ENCODE assay signal across 30 mouse cellular contexts in genomic region chr17:64084751-64085150, GRCm38 (mm10).
"Had no signal": no experiment of that assay in that cellular context is flagged by ENCODE, and none has a peak within 500 bp of the region (broad histone marks: within the 10 kb centered on the region; RNA-seq: fewer than 3 reads in every experiment).

No protein-coding gene starts in this region.

- H3K4me1 ChIP-seq: limb, embryonic 10.5 days; limb, embryonic 12.5 days; limb, embryonic 13.5 days; limb, embryonic 15.5 days; liver, embryonic 12.5 days; liver, embryonic 13.5 days; liver, embryonic 15.5 days; lung, embryonic 15.5 days; midbrain, embryonic 10.5 days; midbrain, embryonic 12.5 days; midbrain, embryonic 13.5 days; midbrain, embryonic 15.5 days; neural tube, embryonic 12.5 days; neural tube, embryonic 13.5 days had no signal

- H3K4me2 ChIP-seq: limb, embryonic 12.5 days; limb, embryonic 13.5 days; limb, embryonic 15.5 days; liver, embryonic 11.5 days; liver, embryonic 12.5 days; liver, embryonic 13.5 days; liver, embryonic 15.5 days; lung, embryonic 14.5 days; lung, embryonic 15.5 days; midbrain, embryonic 12.5 days; midbrain, embryonic 13.5 days; midbrain, embryonic 15.5 days; neural tube, embryonic 12.5 days; neural tube, embryonic 13.5 days had no signal

- H3K9ac ChIP-seq: limb, embryonic 12.5 days; limb, embryonic 13.5 days; limb, embryonic 15.5 days; liver, embryonic 12.5 days; liver, embryonic 13.5 days; liver, embryonic 14.5 days; liver, embryonic 15.5 days; liver, postnatal 0 days; lung, embryonic 14.5 days; lung, embryonic 15.5 days; midbrain, embryonic 12.5 days; midbrain, embryonic 13.5 days; midbrain, embryonic 15.5 days; neural tube, embryonic 12.5 days; neural tube, embryonic 13.5 days had no signal

- DNase-seq: left cerebral cortex, postnatal 4 days; liver; liver, embryonic 13.5 days; liver, postnatal 0 days; lung, adult 18-20 months; lung, adult 2 months; lung, embryonic 14.5 days; lung, postnatal 10 days; lung, postnatal 36 days; lung, postnatal 4 days; midbrain, embryonic 14.5 days had no signal

- ATAC-seq: liver, embryonic 12.5 days; liver, postnatal 0 days; midbrain, embryonic 13.5 days; midbrain, embryonic 15.5 days had no signal

- H3K27me3 ChIP-seq: limb, embryonic 12.5 days; limb, embryonic 13.5 days; limb, embryonic 15.5 days; liver, embryonic 12.5 days; liver, embryonic 13.5 days; liver, embryonic 15.5 days; lung, embryonic 15.5 days; megakaryocyte, embryonic 14.5 days; midbrain, embryonic 12.5 days; midbrain, embryonic 13.5 days; midbrain, embryonic 15.5 days; neural tube, embryonic 12.5 days; neural tube, embryonic 13.5 days had no signal

- H3K27ac ChIP-seq: limb, embryonic 10.5 days; limb, embryonic 12.5 days; limb, embryonic 13.5 days; limb, embryonic 15.5 days; liver, embryonic 12.5 days; liver, embryonic 13.5 days; liver, embryonic 14.5 days; liver, embryonic 15.5 days; lung, embryonic 15.5 days; macrophage; midbrain, embryonic 10.5 days; midbrain, embryonic 12.5 days; midbrain, embryonic 13.5 days; midbrain, embryonic 15.5 days; neural tube, embryonic 12.5 days; neural tube, embryonic 13.5 days had no signal

- H3K36me3 ChIP-seq: limb, embryonic 10.5 days; limb, embryonic 12.5 days; limb, embryonic 13.5 days; limb, embryonic 15.5 days; liver, embryonic 12.5 days; liver, embryonic 13.5 days; liver, embryonic 15.5 days; lung, embryonic 15.5 days; midbrain, embryonic 10.5 days; midbrain, embryonic 12.5 days; midbrain, embryonic 13.5 days; midbrain, embryonic 15.5 days; neural tube, embryonic 12.5 days; neural tube, embryonic 13.5 days had no signal

- H3K9me3 ChIP-seq: limb, embryonic 10.5 days; limb, embryonic 12.5 days; limb, embryonic 13.5 days; limb, embryonic 15.5 days; liver, embryonic 12.5 days; liver, embryonic 13.5 days; liver, embryonic 15.5 days; lung, embryonic 15.5 days; megakaryocyte, embryonic 14.5 days; midbrain, embryonic 10.5 days; midbrain, embryonic 12.5 days; midbrain, embryonic 13.5 days; midbrain, embryonic 15.5 days; neural tube, embryonic 12.5 days; neural tube, embryonic 13.5 days had no signal

- H3K4me3 ChIP-seq: left cerebral cortex, adult 2 months; limb, embryonic 10.5 days; limb, embryonic 12.5 days; limb, embryonic 13.5 days; limb, embryonic 15.5 days; liver, embryonic 12.5 days; liver, embryonic 13.5 days; liver, embryonic 15.5 days; lung, embryonic 15.5 days; megakaryocyte, embryonic 14.5 days; midbrain, embryonic 10.5 days; midbrain, embryonic 12.5 days; midbrain, embryonic 13.5 days; midbrain, embryonic 15.5 days; myocyte; neural tube, embryonic 12.5 days; neural tube, embryonic 13.5 days had no signal
